Comparison of ENCODE assay signal across 25 mouse cellular contexts in the genomic region with DNA sequence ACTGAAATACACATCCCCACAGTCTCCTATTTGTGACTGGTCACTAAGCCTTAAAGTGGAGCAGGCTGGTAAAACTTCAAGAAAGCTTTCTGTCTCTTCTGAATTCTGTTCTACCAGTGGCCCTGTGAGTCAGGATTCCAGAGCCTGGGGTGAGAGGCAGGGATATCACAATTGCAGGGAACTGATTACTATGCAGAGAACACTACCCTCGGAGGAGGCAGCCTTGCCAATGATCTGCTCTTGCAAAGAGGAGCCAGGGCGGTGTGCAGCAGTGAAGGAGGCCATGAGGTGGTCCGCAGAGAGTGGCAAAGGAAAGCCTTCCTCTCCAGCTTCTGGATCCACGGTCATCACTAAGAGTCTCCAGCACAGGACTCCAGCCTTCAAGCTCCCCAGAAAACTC. TPM values are rescaled to one million over a fixed set of nuclear protein-coding genes. Genes with fewer than 3 reads are reported as not detected.
DNase-seq lines count a peak whose midpoint lies in the region; ATAC-seq and TF ChIP-seq lines count a peak whose summit lies in the region.
"Had no signal": no experiment of that assay in that cellular context is flagged by ENCODE, and none has a peak within 500 bp of the region (broad histone marks: within the 10 kb centered on the region; RNA-seq: fewer than 3 reads in every experiment).

No protein-coding gene starts in this region.

- H3K4me1 ChIP-seq in cerebellum, adult 2 months (ENCODE audit: control insufficient read depth, insufficient read depth, low read length) = peaks cover 59% of the 10 kb centered on the region
- peaks cover 13% of the 10 kb centered on the region for H3K4me1 ChIP-seq in hindbrain, postnatal 0 days (ENCODE audit: insufficient read depth, low read length)
- no peaks in the 10 kb centered on the region for H3K4me1 ChIP-seq in hindbrain, embryonic 11.5 days (replicated peaks; ENCODE audit: control insufficient read depth, insufficient read depth, low read length)
- H3K4me1 ChIP-seq in liver, embryonic 15.5 days (replicated peaks) = peaks cover 95% of the 10 kb centered on the region

- H3K36me3 ChIP-seq in hindbrain, postnatal 0 days (ENCODE audit: insufficient read depth, low read length) = no peaks in the 10 kb centered on the region
- H3K36me3 ChIP-seq in hindbrain, embryonic 11.5 days (ENCODE audit: control insufficient read depth, insufficient read depth, low read length) = no peaks in the 10 kb centered on the region
- H3K36me3 ChIP-seq in liver, embryonic 15.5 days (replicated peaks) = peaks cover 75% of the 10 kb centered on the region
- H3K36me3 ChIP-seq: limb, embryonic 12.5 days; midbrain, embryonic 15.5 days; neural tube, embryonic 13.5 days had no signal

- 19% methylated on average over 4 of the region's 4 CpGs for WGBS in cerebellum, adult 2 months
- 54% methylated on average over 4 of the region's 4 CpGs for WGBS in hindbrain, postnatal 0 days
- WGBS in hindbrain, embryonic 11.5 days = 70% methylated on average over 4 of the region's 4 CpGs
- 77% methylated on average over 4 of the region's 4 CpGs for WGBS in liver, embryonic 15.5 days (ENCODE audit: insufficient replicate concordance)

- no peak for DNase-seq in cerebellum, adult 2 months
- no peak for DNase-seq in cerebellum, adult 9-11 months
- DNase-seq in hindbrain, postnatal 0 days (ENCODE audit: low spot score) = peak; percentile 43
- no peak for DNase-seq in hindbrain, embryonic 11.5 days (ENCODE audit: low spot score)
- no peak for DNase-seq in liver
- peak; percentile 60 for DNase-seq in brain, adult 2 months (ENCODE audit: low read depth, low spot score)
- no peak for DNase-seq in gastrocnemius, postnatal 14 days
- DNase-seq: adrenal gland, adult 8-10 months; cerebellum, adult 18-20 months; cerebellum, postnatal 36 days; embryo, embryonic 11 days; gastrocnemius, postnatal 36 days; heart, adult 2 months; kidney, adult 11 months; kidney, postnatal 36 days; lung, adult 18-20 months; thymus, postnatal 14 days had no signal

- H3K9ac ChIP-seq in hindbrain, postnatal 0 days (replicated peaks; ENCODE audit: low read length) = no peak overlapping the region
- H3K9ac ChIP-seq in hindbrain, embryonic 11.5 days (ENCODE audit: low read depth, low read length) = no peak overlapping the region
- no peak overlapping the region for H3K9ac ChIP-seq in liver, embryonic 15.5 days
- H3K9ac ChIP-seq: kidney, embryonic 15.5 days; limb, embryonic 12.5 days; midbrain, embryonic 15.5 days; neural tube, embryonic 13.5 days had no signal

- no peak overlapping the region for H3K4me3 ChIP-seq in cerebellum, adult 2 months (replicated peaks; ENCODE audit: insufficient read depth, low read depth, low read length)
- H3K4me3 ChIP-seq in hindbrain, postnatal 0 days (ENCODE audit: low read length) = no peak overlapping the region
- H3K4me3 ChIP-seq in hindbrain, embryonic 11.5 days (ENCODE audit: low read depth, low read length) = no peak overlapping the region
- H3K4me3 ChIP-seq in liver, embryonic 15.5 days (replicated peaks) = no peak overlapping the region
- H3K4me3 ChIP-seq: heart, adult 2 months; kidney, embryonic 15.5 days; limb, embryonic 12.5 days; midbrain, embryonic 15.5 days; myocyte; neural tube, embryonic 13.5 days had no signal

- no peaks in the 10 kb centered on the region for H3K27me3 ChIP-seq in cerebellum, adult 2 months (ENCODE audit: control insufficient read depth, insufficient read depth, low read length)
- no peaks in the 10 kb centered on the region for H3K27me3 ChIP-seq in hindbrain, postnatal 0 days (ENCODE audit: insufficient read depth, low read length)
- no peaks in the 10 kb centered on the region for H3K27me3 ChIP-seq in hindbrain, embryonic 11.5 days (ENCODE audit: control insufficient read depth, insufficient read depth, low read length)
- H3K27me3 ChIP-seq in liver, embryonic 15.5 days = no peaks in the 10 kb centered on the region
- H3K27me3 ChIP-seq: kidney, embryonic 15.5 days; limb, embryonic 12.5 days; midbrain, embryonic 15.5 days; neural tube, embryonic 13.5 days had no signal

- TF ChIP-seq POLR2A in cerebellum, adult 2 months (IDR thresholded peaks at IDR 0.05; ENCODE audit: borderline replicate concordance, insufficient read depth, low read length) = no peak

- intact Hi-C loops in gastrocnemius, postnatal 14 days (cut with DNase I; ENCODE audit: low total_unique reads) = no loop called here

- no peak for TF ChIP-seq CTCF in cerebellum, adult 2 months (IDR thresholded peaks at IDR 0.05; ENCODE audit: borderline replicate concordance, insufficient read depth, low read depth, low read length)
- no peak for TF ChIP-seq CTCF in hindbrain, postnatal 0 days (IDR thresholded peaks at IDR 0.05; ENCODE audit: low read depth)

- 0 out of 2 replicates have a peak overlapping the region, but pooled peaks have one; percentile 39 for H3K27ac ChIP-seq in cerebellum, adult 2 months (ENCODE audit: insufficient read depth, low read length)
- H3K27ac ChIP-seq in hindbrain, postnatal 0 days = peak overlapping the region; percentile 54; the same call in 1 of the 2 replicates
- no peak overlapping the region for H3K27ac ChIP-seq in hindbrain, embryonic 11.5 days (ENCODE audit: low read depth, low read length)
- peak overlapping the region; percentile 11; the same call in 1 of the 2 replicates for H3K27ac ChIP-seq in liver, embryonic 15.5 days (replicated peaks)
- H3K27ac ChIP-seq: heart, adult 2 months; kidney, embryonic 15.5 days; limb, embryonic 12.5 days; midbrain, embryonic 15.5 days; neural tube, embryonic 13.5 days had no signal

- ATAC-seq in hindbrain, postnatal 0 days = 0 out of 2 replicates have a peak, but pooled peaks have one; percentile 55
- ATAC-seq in hindbrain, embryonic 11.5 days (ENCODE audit: low FRiP score) = no peak
- no peak for ATAC-seq in liver, embryonic 15.5 days (ENCODE audit: insufficient read depth)
- ATAC-seq: activated CD4-positive, CD25-positive, alpha-beta regulatory T cell, adult 4 months; forebrain, embryonic 14.5 days; midbrain, embryonic 15.5 days had no signal

- no peaks in the 10 kb centered on the region for H3K9me3 ChIP-seq in hindbrain, postnatal 0 days (ENCODE audit: low read length)
- H3K9me3 ChIP-seq in hindbrain, embryonic 11.5 days (ENCODE audit: control insufficient read depth, low read length) = no peaks in the 10 kb centered on the region
- H3K9me3 ChIP-seq in liver, embryonic 15.5 days (replicated peaks) = no peaks in the 10 kb centered on the region
- H3K9me3 ChIP-seq: kidney, embryonic 15.5 days; limb, embryonic 12.5 days; midbrain, embryonic 15.5 days; neural tube, embryonic 13.5 days had no signal

- H3K4me2 ChIP-seq in hindbrain, postnatal 0 days (ENCODE audit: low read depth, low read length) = no peak overlapping the region
- no peak overlapping the region for H3K4me2 ChIP-seq in hindbrain, embryonic 11.5 days (replicated peaks; ENCODE audit: low read depth, low read length)
- H3K4me2 ChIP-seq in liver, embryonic 15.5 days = no peak overlapping the region
- H3K4me2 ChIP-seq: kidney, embryonic 15.5 days; limb, embryonic 12.5 days; midbrain, embryonic 15.5 days; neural tube, embryonic 13.5 days had no signal

RNA-seq across cellular contexts. Expression of a gene that starts 34.8 kb away (rescaled TPM):
- polyA plus RNA-seq in cerebellum, adult 2 months (2012; rRNA removed) = 50.5 and 59.9 TPM in 2 replicates
- 54.7 and 59.2 TPM in 2 replicates for total RNA-seq in hindbrain, postnatal 0 days (2014; rRNA removed)
- 8.4 and 8.6 TPM in 2 replicates for polyA plus RNA-seq in hindbrain, postnatal 0 days (2015; fragmentation: Nextera tagmentation; extraction: Ambion mirVana)
- polyA plus RNA-seq in hindbrain, embryonic 11.5 days (2014; fragmentation: Nextera tagmentation; extraction: Ambion mirVana) = 3.6 and 5.0 TPM in 2 replicates
- polyA plus RNA-seq in liver, embryonic 15.5 days (2015; fragmentation: Nextera tagmentation; extraction: Ambion mirVana) = 15.1 and 15.9 TPM in 2 replicates
- 10 to 100 TPM; 22.8 to 45.1 TPM for total RNA-seq in gastrocnemius, postnatal 14 days (2021)

Comparison
In these comparisons a context has a peak if more than half of its experiments do, and no peak if none do; other contexts are left out.
1. DNase-seq: peak in hindbrain, postnatal 0 days (single experiment) and brain, adult 2 months (single experiment); none in cerebellum, adult 2 months (0 of 2), cerebellum, adult 9-11 months (single experiment), hindbrain, embryonic 11.5 days (single experiment), liver (single experiment) and gastrocnemius, postnatal 14 days (single experiment).